Mouse (Mus musculus) embryo, embryonic 11.5 days (tissue): Measurements from ENCODE around the gene Il17rd.

ENCODE experiments used
- DNase-seq: peaks from one replicate; pipeline ENCODE4 v3.0.0-alpha.2; 2012; ENCODE audit warnings: low read depth, low spot score

Gene Il17rd

GRCm38 (mm10) chr14:27094247-27094646 lies 55.5 kb downstream of the Il17rd start:
- no peak for DNase-seq

- no peak for DNase-seq
These were observed 57.4 kb downstream of the Il17rd start for GRCm38 (mm10) chr14:27096133-27096532.

GRCm38 (mm10) chr14:27096779-27097178 lies 58.0 kb downstream of the Il17rd start:
- peak; percentile 75 for DNase-seq

GRCm38 (mm10) chr14:27101735-27102134 lies 63.0 kb downstream of the Il17rd start:
- DNase-seq: no peak

GRCm38 (mm10) chr14:27102720-27103119 lies 64.0 kb downstream of the Il17rd start:
- DNase-seq: no peak

- DNase-seq: no peak
These were observed 67.2 kb downstream of the Il17rd start for GRCm38 (mm10) chr14:27105731-27106457.

- no peak for DNase-seq
These were observed 70.2 kb downstream of the Il17rd start for GRCm38 (mm10) chr14:27108748-27109504.

- no peak for DNase-seq
These were observed 75.9 kb downstream of the Il17rd start, which contains the start of gene Arhgef3 for GRCm38 (mm10) chr14:27114362-27115274. Gene Arhgef3, plus strand, starts transcription at chr14:27114899.

- no peak for DNase-seq
These were observed 76.5 kb downstream of the Il17rd start for GRCm38 (mm10) chr14:27115275-27115660.

- no peak for DNase-seq
These were observed 77.2 kb downstream of the Il17rd start for GRCm38 (mm10) chr14:27115991-27116390.

- DNase-seq: no peak
These were observed 77.9 kb downstream of the Il17rd start for GRCm38 (mm10) chr14:27116577-27117165.

GRCm38 (mm10) chr14:27118546-27118945 lies 79.8 kb downstream of the Il17rd start:
- DNase-seq: no peak

- DNase-seq: no peak
These were observed 83.9 kb downstream of the Il17rd start for GRCm38 (mm10) chr14:27122646-27123045.

GRCm38 (mm10) chr14:27123543-27123942 lies 84.8 kb downstream of the Il17rd start:
- DNase-seq: no peak

GRCm38 (mm10) chr14:27130031-27130430 lies 91.3 kb downstream of the Il17rd start:
- DNase-seq: no peak

GRCm38 (mm10) chr14:27130676-27131075 lies 91.9 kb downstream of the Il17rd start:
- DNase-seq: no peak

GRCm38 (mm10) chr14:27131521-27131920 lies 92.8 kb downstream of the Il17rd start:
- DNase-seq: no peak

GRCm38 (mm10) chr14:27138891-27139290 lies 100.2 kb downstream of the Il17rd start:
- no peak for DNase-seq

- DNase-seq: no peak
These were observed 101.2 kb downstream of the Il17rd start for GRCm38 (mm10) chr14:27139968-27140367.

GRCm38 (mm10) chr14:27141486-27141885 lies 102.7 kb downstream of the Il17rd start:
- DNase-seq: no peak

- DNase-seq: no peak
These were observed 103.9 kb downstream of the Il17rd start for GRCm38 (mm10) chr14:27142680-27143079.
